Mouse (Mus musculus) hindbrain, postnatal 0 days (tissue): ENCODE results near the gene Tmsb4x. TPM values are rescaled to one million over a fixed set of nuclear protein-coding genes. Genes with fewer than 3 reads are reported as not detected.

Source experiments
- ATAC-seq: fragments of 200-750 bp; cut with Nextera tagmentation; 2 replicates; pipeline ENCODE4 v1.8.0; 2017; ENCODE audit warnings: mild to moderate bottlenecking, moderate TSS enrichment, moderate library complexity
- DNase-seq: peaks from one replicate; pipeline ENCODE4 v3.0.0-alpha.2; 2015; ENCODE audit warnings: low spot score
- H3K27ac ChIP-seq: fragments of 300-500 bp; sonication (generic); 2 replicates; pipeline ENCODE4 v1.5.1; 2014; ENCODE audit warnings: mild to moderate bottlenecking
- H3K27me3 ChIP-seq: fragments of 300-500 bp; sonication (generic); 2 replicates; pipeline ENCODE4 v1.6.1; 2014; ENCODE audit warnings: low read length, mixed read lengths; ENCODE audit not compliant: insufficient read depth
- H3K36me3 ChIP-seq: fragments of 300-500 bp; sonication (generic); 2 replicates; pipeline ENCODE4 v1.6.1; 2014; ENCODE audit warnings: low read length, mixed read lengths; ENCODE audit not compliant: insufficient read depth
- H3K4me1 ChIP-seq: fragments of 300-500 bp; sonication (generic); 2 replicates; pipeline ENCODE4 v1.6.1; 2014; ENCODE audit warnings: antibody characterized with exemption, low read length, mixed read lengths; ENCODE audit not compliant: insufficient read depth
- H3K4me2 ChIP-seq: fragments of 300-500 bp; sonication (generic); 2 replicates; pipeline ENCODE4 v1.6.1; 2014; ENCODE audit warnings: low read depth, mild to moderate bottlenecking, low read length, moderate library complexity, mixed read lengths
- H3K4me3 ChIP-seq: fragments of 300-500 bp; sonication (generic); 2 replicates; pipeline ENCODE4 v1.5.1; 2014; ENCODE audit warnings: low read length
- H3K9ac ChIP-seq: fragments of 300-500 bp; sonication (generic); replicated peaks from 2 replicates; pipeline ENCODE4 v1.6.1; 2014; ENCODE audit warnings: mild to moderate bottlenecking, low read length, moderate library complexity, mixed read lengths
- H3K9me3 ChIP-seq: fragments of 300-500 bp; sonication (generic); 2 replicates; pipeline ENCODE4 v1.6.1; 2016; ENCODE audit warnings: low read length, mixed read lengths
- CTCF ChIP-seq: IDR thresholded peaks from 2 replicates; pipeline ENCODE4 v1.5.1; 2016; ENCODE audit warnings: antibody characterized with exemption, control low read depth, low read depth
- WGBS: fragments of 180-500 bp; shearing (Covaris S2); extraction: QIAGEN DNeasy Blood & Tissue Kit; methylation state at CpG from one replicate; pipeline ENCODE4 v1.1.7; 2014; 5-methylcytosine and 5-hydroxymethylcytosine counted together
- polyA plus RNA-seq: library from polyadenylated mRNA; unstranded; fragments of >200 nt; fragmentation: Nextera tagmentation; extraction: Ambion mirVana; gene quantifications from 2 replicates; pipeline ENCODE4 v1.2.1, GENCODE M21; 2015
- total RNA-seq: library from RNA; depleted of rRNA; stranded (reverse); fragments of >200 nt; gene quantifications from 2 replicates; pipeline ENCODE4 v1.2.3, GENCODE M21; 2014

Gene Tmsb4x
- total and polyA plus RNA-seq, 2 experiments from 2014 or later = 879 to 4,785 TPM

DNA sequence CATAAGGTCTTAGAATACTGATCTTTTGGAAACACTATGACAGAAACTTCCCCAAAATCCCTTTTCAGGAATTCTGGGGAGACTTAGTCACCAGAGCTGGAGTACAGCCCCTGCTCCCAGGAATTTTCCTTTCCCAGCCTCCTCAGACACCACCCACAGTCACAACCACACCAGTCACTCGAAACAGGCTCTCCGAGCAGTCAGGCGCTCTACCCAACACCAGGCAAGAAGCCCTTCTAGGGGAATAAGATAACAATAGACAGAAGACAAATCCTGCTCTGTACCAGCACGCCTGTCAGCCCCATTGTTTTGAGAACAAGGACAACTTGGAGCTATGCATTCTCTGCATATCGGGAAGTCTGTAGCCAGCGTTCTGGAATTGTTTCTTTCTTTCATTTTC, 25.6 kb downstream of the Tmsb4x start:
- H3K27me3 ChIP-seq = no peaks in the 10 kb centered on the region
- H3K36me3 ChIP-seq = no peaks in the 10 kb centered on the region
- no peak for ATAC-seq
- WGBS = 48% methylated on average over 6 of the region's 6 CpGs
- TF ChIP-seq CTCF = no peak
- H3K27ac ChIP-seq = no peak overlapping the region
- no peaks in the 10 kb centered on the region for H3K9me3 ChIP-seq
- no peak overlapping the region for H3K4me2 ChIP-seq
- DNase-seq = no peak
- no peaks in the 10 kb centered on the region for H3K4me1 ChIP-seq
- H3K9ac ChIP-seq = no peak overlapping the region
- H3K4me3 ChIP-seq = no peak overlapping the region

DNA sequence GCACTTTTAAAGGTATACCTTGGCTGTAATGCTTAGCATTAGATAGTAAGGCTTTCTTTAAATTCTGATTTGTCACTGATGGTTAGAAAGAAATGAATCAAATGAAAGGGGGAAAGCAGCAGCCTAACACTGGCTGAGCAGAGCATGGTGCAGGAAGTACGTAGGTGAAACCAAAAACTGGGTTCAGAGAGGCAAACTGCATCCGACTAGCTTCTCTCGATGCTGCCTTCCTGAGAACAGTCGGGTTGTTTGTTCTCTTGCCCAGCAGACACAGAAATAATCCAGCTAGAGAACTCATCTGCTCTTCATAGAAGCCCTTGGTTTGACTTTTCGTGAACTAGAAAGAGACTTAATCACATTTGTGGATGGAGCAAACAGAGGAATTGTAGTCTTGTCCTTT, 26.7 kb downstream of the Tmsb4x start:
- H3K9ac ChIP-seq = no peak overlapping the region
- no peaks in the 10 kb centered on the region for H3K4me1 ChIP-seq
- no peak overlapping the region for H3K4me3 ChIP-seq
- DNase-seq = no peak
- H3K9me3 ChIP-seq = no peaks in the 10 kb centered on the region
- no peaks in the 10 kb centered on the region for H3K27me3 ChIP-seq
- no peak for TF ChIP-seq CTCF
- no peak overlapping the region for H3K27ac ChIP-seq
- H3K36me3 ChIP-seq = no peaks in the 10 kb centered on the region
- WGBS = 84% methylated on average over 5 of the region's 5 CpGs
- no peak overlapping the region for H3K4me2 ChIP-seq
- no peak for ATAC-seq

DNA sequence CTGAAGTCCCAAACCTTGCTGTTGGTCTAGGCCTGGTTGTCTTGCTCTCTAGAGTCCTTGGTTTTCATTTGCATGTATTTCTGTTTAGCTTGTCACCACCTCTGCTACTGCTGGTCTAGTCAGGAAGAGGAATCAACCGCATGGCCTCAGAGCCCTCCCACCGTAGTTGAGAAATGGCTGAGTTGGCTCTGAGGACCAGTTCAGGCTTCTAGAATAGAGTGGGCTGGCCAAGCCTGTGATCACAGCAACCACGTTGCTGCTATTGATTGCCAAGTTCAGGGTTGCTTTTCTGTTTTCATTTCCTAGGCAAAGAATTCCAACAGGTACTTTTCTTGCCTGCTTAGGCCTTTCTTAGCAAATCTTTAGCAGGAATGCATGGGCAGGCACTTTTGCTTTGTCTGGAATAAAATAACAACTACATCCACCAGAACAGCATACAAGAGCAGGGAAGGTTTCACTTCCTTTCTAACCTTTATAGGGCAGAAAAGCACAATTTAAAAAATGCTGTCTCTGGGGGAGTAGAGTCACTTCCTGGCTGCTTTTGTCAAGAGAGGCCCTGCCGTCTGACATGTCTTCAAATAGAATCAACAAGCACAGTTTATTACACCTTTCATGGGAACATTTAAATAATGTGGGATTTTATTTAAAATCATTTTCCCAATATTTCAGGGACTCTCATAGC, 29.0 kb downstream of the Tmsb4x start:
- 64% methylated on average over 4 of the region's 4 CpGs for WGBS
- TF ChIP-seq CTCF = no peak
- no peaks in the 10 kb centered on the region for H3K36me3 ChIP-seq
- DNase-seq (no peak), ATAC-seq (no peak)
- no peak overlapping the region for H3K4me3 ChIP-seq
- no peak overlapping the region for H3K27ac ChIP-seq
- H3K4me1 ChIP-seq = no peaks in the 10 kb centered on the region
- no peak overlapping the region for H3K4me2 ChIP-seq
- H3K9me3 ChIP-seq = no peaks in the 10 kb centered on the region
- no peak overlapping the region for H3K9ac ChIP-seq
- no peaks in the 10 kb centered on the region for H3K27me3 ChIP-seq

GRCm38 (mm10) chrX:167179549-167179948, 29.6 kb downstream of the Tmsb4x start:
- 74% methylated on average over 3 of the region's 3 CpGs for WGBS
- H3K9me3 ChIP-seq = no peaks in the 10 kb centered on the region
- ATAC-seq = no peak
- H3K4me3 ChIP-seq = no peak overlapping the region
- no peaks in the 10 kb centered on the region for H3K4me1 ChIP-seq
- H3K27ac ChIP-seq = no peak overlapping the region
- no peak for TF ChIP-seq CTCF
- DNase-seq = no peak
- no peaks in the 10 kb centered on the region for H3K36me3 ChIP-seq
- H3K9ac ChIP-seq = no peak overlapping the region
- no peaks in the 10 kb centered on the region for H3K27me3 ChIP-seq
- H3K4me2 ChIP-seq = no peak overlapping the region

- Histone ChIP-seq H3K9me3 (no peaks in the 10 kb centered on the region), H3K27ac (no peak overlapping the region), H3K27me3 (no peaks in the 10 kb centered on the region), H3K4me1 (no peaks in the 10 kb centered on the region), H3K4me2 (no peak overlapping the region), H3K36me3 (no peaks in the 10 kb centered on the region), H3K9ac (no peak overlapping the region), H3K4me3 (no peak overlapping the region)
- ATAC-seq (no peak), DNase-seq (no peak)
- no peak for TF ChIP-seq CTCF
- 82% methylated on average over 6 of the region's 6 CpGs for WGBS
These were observed 33.8 kb downstream of the Tmsb4x start for GRCm38 (mm10) chrX:167175319-167175718.

DNA sequence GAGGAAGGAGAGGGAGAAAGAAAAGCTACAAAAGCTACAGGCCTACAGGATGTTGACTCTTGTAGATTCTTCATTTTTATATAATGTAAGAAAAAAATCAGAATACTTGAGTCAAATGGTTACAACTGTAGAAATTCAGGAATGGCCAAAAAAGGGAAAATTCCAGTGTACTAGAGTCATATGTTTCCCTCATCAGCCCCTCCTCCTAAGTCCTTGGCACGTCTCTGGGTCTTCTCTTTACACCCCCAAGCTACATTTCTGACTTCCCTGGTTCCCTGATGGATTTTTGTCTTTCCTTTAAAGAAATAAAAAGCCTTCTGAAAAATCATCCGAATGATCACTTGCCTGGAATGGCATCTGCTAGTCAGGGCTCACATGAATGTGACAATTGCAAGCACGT, 34.8 kb downstream of the Tmsb4x start:
- no peak for ATAC-seq
- WGBS = 74% methylated on average over 3 of the region's 3 CpGs
- Histone ChIP-seq H3K4me2 (no peak overlapping the region), H3K4me3 (no peak overlapping the region), H3K9ac (no peak overlapping the region), H3K27me3 (no peaks in the 10 kb centered on the region), H3K9me3 (no peaks in the 10 kb centered on the region), H3K27ac (no peak overlapping the region), H3K4me1 (no peaks in the 10 kb centered on the region), H3K36me3 (no peaks in the 10 kb centered on the region)
- no peak for TF ChIP-seq CTCF
- no peak for DNase-seq

GRCm38 (mm10) chrX:167172256-167172655, 36.9 kb downstream of the Tmsb4x start:
- H3K27me3 ChIP-seq = no peaks in the 10 kb centered on the region
- TF ChIP-seq CTCF = no peak
- WGBS = 60% methylated on average over 2 of the region's 2 CpGs
- H3K9ac ChIP-seq = no peak overlapping the region
- no peak overlapping the region for H3K4me3 ChIP-seq
- H3K9me3 ChIP-seq = no peaks in the 10 kb centered on the region
- no peaks in the 10 kb centered on the region for H3K36me3 ChIP-seq
- DNase-seq (no peak), ATAC-seq (no peak)
- no peak overlapping the region for H3K27ac ChIP-seq
- H3K4me2 ChIP-seq = no peak overlapping the region
- H3K4me1 ChIP-seq = no peaks in the 10 kb centered on the region
